Mouse (Mus musculus): ENCODE results near the gene Glp2r.

- TF ChIP-seq CTCF (conservative IDR thresholded peaks at IDR 0.05; ENCODE audit: insufficient read depth, insufficient read length, low read depth, low read length) (no peak), POLR2A (IDR thresholded peaks at IDR 0.05; ENCODE audit: low read depth, low read length) (no peak)
Observed at GRCm38 (mm10) chr11:67721485-67721884, 49.5 kb downstream of the Glp2r start.
